Mouse (Mus musculus): Measurements from ENCODE around the gene Pde2a.

DNA sequence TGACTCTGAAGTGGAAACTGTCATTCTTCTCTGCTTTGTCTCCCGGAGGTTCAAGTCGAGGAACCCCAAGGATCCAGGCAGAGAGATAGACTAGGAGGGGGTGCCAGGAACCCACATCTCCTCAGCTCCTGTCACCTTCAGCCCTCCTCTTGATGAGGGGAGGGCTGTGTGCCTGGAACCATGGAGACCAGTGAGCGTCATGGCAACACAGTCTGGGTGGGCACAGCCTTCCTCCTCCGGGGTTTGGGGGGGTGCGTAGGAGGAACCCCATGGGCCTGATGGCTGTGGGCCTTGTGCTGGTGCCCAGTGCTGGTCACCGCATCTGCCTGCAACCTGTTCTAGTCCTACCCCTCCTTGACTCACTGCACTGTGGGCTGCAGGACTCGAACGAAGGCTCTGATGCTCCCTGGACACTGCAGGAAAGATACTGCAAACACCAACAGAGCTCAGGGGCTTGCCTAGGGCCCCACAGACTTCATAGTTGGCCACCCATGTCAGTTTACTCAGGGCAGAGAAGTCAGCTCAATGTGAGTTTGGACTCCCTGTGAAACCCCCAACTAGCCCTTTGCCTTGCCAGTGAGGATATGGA lies 5.9 kb upstream of the Pde2a start:
- no peak for TF ChIP-seq MYOG (IDR thresholded peaks at IDR 0.05; ENCODE audit: control insufficient read depth in 1 of 3, insufficient read depth in 1 of 3, insufficient read length in 2 of 3, low read depth in 2 of 3)
- TF ChIP-seq POLR2A (IDR thresholded peaks at IDR 0.05; ENCODE audit: insufficient read length, low read depth) = no peak
- no peak for TF ChIP-seq SRF (IDR thresholded peaks at IDR 0.05; ENCODE audit: control insufficient read depth, insufficient read length, low read depth)
- no peak for TF ChIP-seq USF1 (IDR thresholded peaks at IDR 0.05; ENCODE audit: low read depth)
- TF ChIP-seq REST (IDR thresholded peaks at IDR 0.05; ENCODE audit: insufficient read depth, insufficient read length) = no peak
- TF ChIP-seq POLR2AphosphoS2 (IDR thresholded peaks at IDR 0.05; ENCODE audit: insufficient read length, low read depth) = peak; percentile 19

Data from myocyte (in vitro differentiated cells).